Mouse (Mus musculus): Measurements from ENCODE around the gene Prl3a1. TPM values are rescaled to one million over a fixed set of nuclear protein-coding genes. Genes with fewer than 3 reads are reported as not detected.

Gene Prl3a1
- not detected in 2 replicates for polyA plus RNA-seq (2021; fragmentation: Nextera tagmentation)
- long read RNA-seq, experiment 1 = 0 reads
- long read RNA-seq, experiment 2 = 0 reads

DNA sequence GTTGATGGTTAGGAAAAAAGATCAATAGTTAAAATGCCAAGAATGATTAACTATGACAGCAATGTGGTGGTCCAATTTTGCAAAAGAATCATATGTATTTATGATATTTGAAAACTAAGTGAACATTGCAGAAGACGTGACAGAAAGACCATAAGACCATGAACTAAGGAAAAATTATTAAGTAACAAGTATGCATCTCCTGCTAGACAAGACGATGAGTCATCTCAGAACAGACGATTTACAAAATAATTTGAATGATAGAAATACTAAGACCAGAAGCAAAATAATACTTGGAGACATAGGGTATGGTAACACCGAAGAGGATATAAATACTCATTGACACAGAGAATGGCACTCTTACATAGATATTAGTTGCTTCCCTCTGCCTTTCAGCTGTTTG, at the start of gene Prl3a1:
Prl3a1 (plus strand) TSS at position 301 of the 400 bp plus-strand sequence.

DNA sequence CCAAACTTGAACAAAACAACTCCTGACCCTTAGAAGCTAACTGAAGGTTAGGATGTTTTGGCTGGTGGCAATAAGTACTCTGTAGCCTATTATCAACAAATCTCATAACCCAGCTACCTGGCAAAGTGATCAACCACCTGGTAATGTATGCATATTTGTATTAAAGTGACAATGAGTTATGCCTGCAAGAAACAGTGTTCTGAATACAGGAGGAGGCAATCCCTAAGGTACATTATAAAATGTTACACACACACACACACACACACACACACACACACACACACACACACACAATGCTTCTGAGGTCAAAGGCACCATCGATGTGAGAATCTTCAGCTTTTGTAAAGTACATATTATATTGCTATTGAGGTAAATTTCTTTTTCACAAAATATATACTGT, 17.7 kb upstream of the Prl3a1 start, which contains the start of gene Prl3b1:
Prl3b1 (plus strand) TSS at position 301 of the 400 bp plus-strand sequence.

GRCm38 (mm10) chr13:27312334-27313225, 53.3 kb downstream of the Prl3a1 start, which contains the start of gene Prl6a1:
Prl6a1 (plus strand) TSS chr13:27312627.

Other genes with a start within 250 kb of the Prl3a1 start
- gene Prl, start 201.9 kb upstream of the Prl3a1 start, polyA plus RNA-seq (2021; fragmentation: Nextera tagmentation) = not detected in 2 replicates
- gene Prl3d1, start 165.2 kb upstream of the Prl3a1 start, polyA plus RNA-seq (2021; fragmentation: Nextera tagmentation) = not detected in 2 replicates
- not detected in 2 replicates for gene Prl3d2, start 137.7 kb upstream of the Prl3a1 start, polyA plus RNA-seq (2021; fragmentation: Nextera tagmentation)
- gene Prl3d3, start 102.6 kb upstream of the Prl3a1 start, polyA plus RNA-seq (2021; fragmentation: Nextera tagmentation) = not detected in 2 replicates
- gene Prl3c1, start 62.8 kb upstream of the Prl3a1 start, polyA plus RNA-seq (2021; fragmentation: Nextera tagmentation) = not detected in 2 replicates
- gene Prl3b1, start 17.6 kb upstream of the Prl3a1 start, polyA plus RNA-seq (2021; fragmentation: Nextera tagmentation) = not detected in 2 replicates
- not detected in 2 replicates for gene Prl6a1, start 53.2 kb downstream of the Prl3a1 start, polyA plus RNA-seq (2021; fragmentation: Nextera tagmentation)
- not detected in 2 replicates for gene Prl8a2, start 86.2 kb downstream of the Prl3a1 start, polyA plus RNA-seq (2021; fragmentation: Nextera tagmentation)
- gene Prl2b1, start 131.4 kb downstream of the Prl3a1 start, polyA plus RNA-seq (2021; fragmentation: Nextera tagmentation) = not detected in 2 replicates
- not detected in 2 replicates for gene Prl8a6, start 179.3 kb downstream of the Prl3a1 start, polyA plus RNA-seq (2021; fragmentation: Nextera tagmentation)

Data from left cerebral cortex, adult 6 months (tissue).